Mouse (Mus musculus) forebrain, embryonic 16.5 days (tissue): ENCODE measurements around the gene Bag6. TPM values are rescaled to one million over a fixed set of nuclear protein-coding genes. Genes with fewer than 3 reads are reported as not detected.

ENCODE experiments used
- ATAC-seq: fragments of 200-750 bp; cut with Nextera tagmentation; 2 replicates; pipeline ENCODE4 v1.8.0; 2017; ENCODE audit warnings: mild to moderate bottlenecking, moderate library complexity
- H3K27ac ChIP-seq: fragments of 300-500 bp; sonication (generic); 2 replicates; pipeline ENCODE4 v1.5.1; 2014; ENCODE audit warnings: low read length, control low read depth
- H3K27me3 ChIP-seq: fragments of 300-500 bp; sonication (generic); replicated peaks from 2 replicates; pipeline ENCODE4 v1.6.1; 2014; ENCODE audit warnings: low read length; ENCODE audit not compliant: control insufficient read depth, insufficient read depth
- H3K36me3 ChIP-seq: fragments of 300-500 bp; sonication (generic); 2 replicates; pipeline ENCODE4 v1.6.1; 2014; ENCODE audit not compliant: control insufficient read depth, insufficient read depth
- H3K4me1 ChIP-seq: fragments of 300-500 bp; sonication (generic); replicated peaks from 2 replicates; pipeline ENCODE4 v1.6.1; 2014; ENCODE audit warnings: low read length; ENCODE audit not compliant: control insufficient read depth, insufficient read depth
- H3K4me2 ChIP-seq: fragments of 300-500 bp; sonication (generic); 2 replicates; pipeline ENCODE4 v1.6.1; 2014; ENCODE audit warnings: mild to moderate bottlenecking, low read length, control low read depth
- H3K4me3 ChIP-seq: fragments of 300-500 bp; sonication (generic); replicated peaks from 2 replicates; pipeline ENCODE4 v1.5.1; 2014; ENCODE audit warnings: mild to moderate bottlenecking, low read length, control low read depth
- H3K9ac ChIP-seq: fragments of 300-500 bp; sonication (generic); replicated peaks from 2 replicates; pipeline ENCODE4 v1.6.1; 2014; ENCODE audit warnings: low read depth, low read length, control low read depth
- H3K9me3 ChIP-seq: fragments of 300-500 bp; sonication (generic); 2 replicates; pipeline ENCODE4 v1.6.1; 2016; ENCODE audit warnings: low read length; ENCODE audit not compliant: control insufficient read depth
- WGBS: fragments of 180-500 bp; shearing (Covaris S2); extraction: QIAGEN DNeasy Blood & Tissue Kit; methylation state at CpG from one replicate; pipeline ENCODE4 v1.1.7; 2014; 5-methylcytosine and 5-hydroxymethylcytosine counted together
- polyA plus RNA-seq: library from polyadenylated mRNA; unstranded; fragments of >200 nt; fragmentation: Nextera tagmentation; extraction: Ambion mirVana; gene quantifications from 2 replicates; pipeline ENCODE4 v1.2.1, GENCODE M21; 2015

Gene Bag6
- 85.4 and 86.7 TPM in 2 replicates for polyA plus RNA-seq

- Histone ChIP-seq H3K36me3 (peaks cover 10% of the 10 kb centered on the region), H3K27ac (peak within 1 kb of the TSS; percentile 97), H3K4me1 (peaks cover 27% of the 10 kb centered on the region), H3K9ac (peak within 1 kb of the TSS; percentile 82), H3K4me3 (peak within 1 kb of the TSS; percentile 92), H3K27me3 (no peaks in the 10 kb centered on the region), H3K9me3 (no peaks in the 10 kb centered on the region), H3K4me2 (peak within 1 kb of the TSS; percentile 82)
- under 1% methylated on average over 66 of the region's 66 CpGs for WGBS
- peak; percentile 94 for ATAC-seq
These were observed at the start of gene Bag6 for GRCm38 (mm10) chr17:35134801-35135590. Gene Bag6 (plus strand): TSS chr17:35135178.

DNA sequence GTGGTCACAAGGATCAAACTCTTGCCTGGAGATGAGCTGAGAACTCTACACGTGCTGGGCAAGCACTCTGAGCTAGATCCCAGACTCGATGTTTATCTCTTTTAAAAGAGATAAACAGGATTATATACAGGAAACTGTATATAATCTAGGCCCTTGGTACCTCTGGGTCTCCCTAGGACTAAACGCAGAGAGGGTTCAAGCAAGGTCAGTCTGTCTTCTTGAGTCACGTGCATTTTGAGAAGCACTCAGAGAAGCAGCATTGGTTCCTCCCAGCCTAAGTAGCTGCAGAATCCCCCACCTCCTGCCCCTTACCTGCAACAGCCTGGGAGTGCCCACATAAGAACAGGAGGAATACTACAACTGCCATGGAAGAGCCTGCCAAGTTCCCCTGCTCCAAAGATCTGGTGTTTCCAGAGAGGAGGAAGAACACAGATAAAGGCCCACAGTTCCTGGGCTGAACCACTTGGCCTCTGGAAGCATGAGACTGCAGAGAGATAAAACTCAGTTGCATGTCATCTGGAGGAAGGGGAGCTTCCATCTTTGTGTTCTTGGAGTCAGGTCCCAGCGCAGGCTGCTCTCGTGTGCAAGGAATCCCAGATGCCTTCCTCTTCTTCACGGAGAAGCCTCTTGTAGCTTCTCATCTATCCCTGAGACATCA is 49.6 kb upstream of the Bag6 start, which contains the start of gene Ly6g6f:
Gene Ly6g6f, minus strand, starts transcription at position 403 of the 658 bp plus-strand sequence.
- Histone ChIP-seq H3K27ac (no peak within 1 kb of the TSS), H3K9me3 (no peaks in the 10 kb centered on the region), H3K4me3 (no peak within 1 kb of the TSS), H3K4me2 (no peak within 1 kb of the TSS), H3K27me3 (no peaks in the 10 kb centered on the region), H3K36me3 (no peaks in the 10 kb centered on the region), H3K9ac (no peak within 1 kb of the TSS), H3K4me1 (peaks cover 11% of the 10 kb centered on the region)
- WGBS = 84% methylated on average over 7 of the region's 7 CpGs
- ATAC-seq = no peak

GRCm38 (mm10) chr17:35088151-35088550 is 46.8 kb upstream of the Bag6 start:
- Histone ChIP-seq H3K27me3 (no peaks in the 10 kb centered on the region), H3K4me3 (no peak overlapping the region), H3K4me2 (no peak overlapping the region), H3K36me3 (peaks cover 7% of the 10 kb centered on the region; the same call in 1 of the 2 replicates), H3K9ac (no peak overlapping the region), H3K27ac (no peak overlapping the region; the same call in 1 of the 2 replicates), H3K4me1 (peaks cover 13% of the 10 kb centered on the region), H3K9me3 (no peaks in the 10 kb centered on the region)
- 47% methylated on average over 2 of the region's 2 CpGs for WGBS
- ATAC-seq = no peak

DNA sequence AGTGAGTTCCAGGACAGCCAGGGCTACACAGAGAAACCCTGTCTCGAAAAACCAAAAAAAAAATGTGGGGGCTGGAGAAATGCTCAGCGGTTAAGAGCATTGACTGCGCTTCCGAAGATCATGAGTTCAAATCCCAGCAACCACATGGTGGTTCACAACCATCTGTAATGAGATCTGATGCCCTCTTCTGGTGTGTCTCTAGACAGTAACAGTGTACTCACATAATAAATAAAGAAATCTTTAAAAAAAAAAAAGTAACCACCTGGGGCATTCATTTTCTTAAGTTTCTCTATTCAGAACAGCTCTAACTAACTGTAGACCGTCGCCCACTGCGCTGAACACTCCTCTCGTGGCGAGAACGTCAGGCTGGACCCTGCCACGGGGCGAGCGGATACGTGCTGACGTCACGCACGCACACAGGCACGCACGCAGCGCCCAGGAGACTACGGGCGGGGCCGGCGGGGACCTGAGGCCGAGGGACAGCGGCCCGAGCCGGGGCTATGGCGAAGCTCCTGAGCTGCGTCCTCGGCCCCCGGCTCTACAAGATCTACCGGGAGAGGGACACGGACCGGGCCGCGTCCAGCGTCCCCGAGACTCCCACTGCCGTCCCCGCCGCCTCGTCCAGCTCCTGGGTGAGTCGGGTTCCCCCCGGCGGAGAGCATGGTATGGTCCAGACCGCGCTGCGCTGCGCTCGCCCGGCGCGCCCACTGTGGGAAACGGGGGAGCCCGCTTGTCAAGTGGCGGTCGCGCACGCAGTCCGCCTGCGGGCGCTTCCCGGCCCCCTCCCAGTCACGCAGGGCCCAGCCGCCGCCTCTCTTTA is 45.9 kb upstream of the Bag6 start, which contains the start of gene Abhd16a:
Gene Abhd16a, plus strand, starts transcription at position 439 of the 820 bp plus-strand sequence.
- H3K4me1 ChIP-seq = peaks cover 13% of the 10 kb centered on the region
- H3K36me3 ChIP-seq = peaks cover 7% of the 10 kb centered on the region; the same call in 1 of the 2 replicates
- H3K27ac ChIP-seq = peak within 1 kb of the TSS; percentile 98
- H3K27me3 ChIP-seq = no peaks in the 10 kb centered on the region
- peak within 1 kb of the TSS; percentile 67 for H3K4me3 ChIP-seq
- H3K9ac ChIP-seq = peak within 1 kb of the TSS; percentile 92
- peak within 1 kb of the TSS; percentile 66 for H3K4me2 ChIP-seq
- H3K9me3 ChIP-seq = no peaks in the 10 kb centered on the region
- peak; percentile 98 for ATAC-seq
- 3% methylated on average over 63 of the region's 67 CpGs for WGBS

DNA sequence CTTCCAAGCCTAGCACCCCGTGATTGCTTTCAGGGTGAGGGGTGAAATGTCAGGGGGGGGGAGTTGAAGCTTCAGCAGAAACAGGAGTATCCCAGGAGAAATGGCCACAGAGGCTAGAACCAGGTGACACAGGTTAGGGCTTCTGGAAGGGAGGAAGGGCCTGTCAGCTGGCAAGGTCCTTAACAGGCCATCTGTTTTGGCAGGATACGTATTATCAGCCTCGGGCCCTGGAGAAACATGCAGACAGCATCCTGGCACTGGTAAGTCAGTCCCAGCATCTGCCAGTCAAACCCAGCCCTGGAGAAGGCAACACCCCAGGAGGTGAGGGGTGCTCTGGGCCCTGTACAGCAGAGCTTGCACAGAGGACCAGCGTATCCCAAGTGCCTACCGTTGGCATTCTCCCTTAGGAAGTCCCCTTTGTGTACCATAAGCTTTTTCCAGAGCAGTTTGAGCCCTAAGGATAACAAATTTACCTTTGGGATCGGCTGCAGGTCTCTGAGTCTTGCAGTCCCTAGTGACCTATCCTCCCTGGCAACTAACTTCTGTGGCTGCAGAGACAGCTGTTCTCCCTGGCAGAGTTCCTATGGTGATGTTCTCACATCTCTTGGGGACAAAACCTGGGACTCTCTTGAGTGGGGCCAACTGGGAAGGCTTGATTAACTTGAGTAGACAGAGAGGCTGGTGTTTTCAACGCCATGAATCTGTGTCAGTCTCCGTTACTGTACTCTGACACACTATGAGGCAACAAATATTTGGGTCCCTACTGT is 44.6 kb upstream of the Bag6 start:
- Histone ChIP-seq H3K27ac (peak overlapping the region; percentile 98), H3K4me2 (peak overlapping the region; percentile 66), H3K27me3 (no peaks in the 10 kb centered on the region), H3K9ac (peak overlapping the region; percentile 92), H3K9me3 (no peaks in the 10 kb centered on the region), H3K4me1 (peaks cover 13% of the 10 kb centered on the region), H3K4me3 (peak overlapping the region; percentile 67), H3K36me3 (peaks cover 7% of the 10 kb centered on the region; the same call in 1 of the 2 replicates)
- ATAC-seq = peak; percentile 13; the same call in 1 of the 2 replicates
- WGBS = 48% methylated on average over 8 of the region's 8 CpGs

DNA sequence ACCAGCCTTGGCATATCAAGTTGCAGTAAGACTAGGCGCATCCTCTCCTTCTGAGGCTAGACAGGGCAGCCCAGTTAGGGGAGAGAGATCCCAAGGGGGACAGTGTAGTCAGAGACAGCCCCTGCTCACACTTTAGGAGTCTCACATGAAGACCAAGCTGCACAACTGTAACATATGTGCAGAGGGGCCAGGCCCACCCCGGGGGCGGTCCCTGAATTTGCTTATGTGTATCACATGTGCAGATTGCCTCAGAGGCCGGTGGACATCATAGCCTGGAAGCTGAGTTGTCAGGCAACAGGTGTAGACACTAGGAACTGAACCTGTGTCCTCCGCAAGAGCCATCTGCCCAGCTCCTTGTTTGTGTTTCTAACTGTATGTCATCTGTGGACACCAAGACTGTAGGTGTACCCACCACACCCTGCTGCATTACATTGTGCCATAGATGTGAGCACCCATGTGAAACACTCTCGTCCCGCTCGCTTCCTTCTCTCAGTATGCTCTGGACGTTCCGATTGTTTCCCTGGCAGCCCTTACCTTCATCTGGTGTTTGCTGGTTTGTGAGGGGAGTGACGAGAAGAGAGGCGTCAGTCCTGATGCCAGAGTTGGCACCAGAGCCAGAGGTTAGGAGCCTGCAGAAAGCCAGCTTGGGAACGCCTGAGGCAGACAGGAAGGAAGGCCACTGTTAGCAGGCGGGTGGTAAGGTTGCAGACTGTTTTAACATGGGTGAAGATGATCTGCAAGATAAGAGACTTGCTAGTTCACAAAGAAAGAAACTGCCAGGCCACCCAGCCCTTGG is 42.4 kb upstream of the Bag6 start:
- H3K4me1 ChIP-seq = peaks cover 13% of the 10 kb centered on the region
- H3K9ac ChIP-seq = no peak overlapping the region
- H3K27ac ChIP-seq = no peak overlapping the region
- 86% methylated on average over 14 of the region's 14 CpGs for WGBS
- no peaks in the 10 kb centered on the region for H3K27me3 ChIP-seq
- H3K36me3 ChIP-seq = peaks cover 13% of the 10 kb centered on the region
- no peak overlapping the region for H3K4me2 ChIP-seq
- H3K9me3 ChIP-seq = no peaks in the 10 kb centered on the region
- H3K4me3 ChIP-seq = no peak overlapping the region
- ATAC-seq = no peak

GRCm38 (mm10) chr17:35094475-35095365 is 40.3 kb upstream of the Bag6 start:
- Histone ChIP-seq H3K4me1 (peaks cover 12% of the 10 kb centered on the region), H3K27ac (no peak overlapping the region), H3K9ac (no peak overlapping the region), H3K27me3 (no peaks in the 10 kb centered on the region), H3K36me3 (peaks cover 13% of the 10 kb centered on the region), H3K9me3 (no peaks in the 10 kb centered on the region), H3K4me2 (no peak overlapping the region), H3K4me3 (no peak overlapping the region)
- ATAC-seq = no peak
- WGBS = 91% methylated on average over 15 of the region's 15 CpGs
